Mouse (Mus musculus) small intestine, adult 2 months (tissue): ENCODE measurements at regions not wholly inside any gene's neighbourhood (a gene's known extent, or its start where the extent isn't known, plus 50 kb on each side); places are given as distances from the start of the nearest gene placed in this dataset.

Source experiments
- CTCF ChIP-seq: fragments of 200-500 bp; IDR thresholded peaks from 2 replicates; pipeline ENCODE4 v1.5.1; 2012; ENCODE audit warnings: low read depth, mild to moderate bottlenecking, control low read depth, inconsistent platforms, low read length, moderate library complexity, mixed read lengths; ENCODE audit not compliant: insufficient replicate concordance, insufficient read length; ENCODE audit errors: extremely low read depth
- POLR2A ChIP-seq: fragments of 200-500 bp; IDR thresholded peaks from 2 replicates; pipeline ENCODE4 v1.6.1; 2012; ENCODE audit warnings: low read depth, mild to moderate bottlenecking, control low read depth, inconsistent platforms, low read length, moderate library complexity

DNA sequence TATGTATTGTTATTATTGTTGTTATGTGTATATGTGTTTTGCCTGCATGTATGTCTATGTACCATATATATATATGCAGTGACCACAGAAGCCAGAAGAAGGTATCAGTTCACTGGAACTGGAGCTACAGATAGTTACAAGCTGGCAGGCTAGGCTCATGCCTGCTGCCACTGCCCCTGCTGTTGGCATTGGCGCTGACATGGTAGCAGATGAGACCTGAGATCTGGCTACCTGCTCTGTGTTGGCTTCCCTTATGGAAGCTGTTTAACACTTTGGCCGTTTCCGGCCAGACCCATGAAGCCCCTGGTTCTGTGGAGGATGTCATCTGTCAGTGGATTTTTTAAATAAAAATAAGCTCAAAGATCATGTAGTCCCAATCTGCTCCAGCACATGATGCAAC, 178.1 kb downstream of the Mex3b start:
- TF ChIP-seq CTCF (no peak), POLR2A (no peak)
